Mouse (Mus musculus) forebrain, embryonic 11.5 days (tissue): Measurements from ENCODE around the gene Gls2. TPM values are rescaled to one million over a fixed set of nuclear protein-coding genes. Genes with fewer than 3 reads are reported as not detected.

Source experiments
- ATAC-seq: fragments of 200-750 bp; cut with Nextera tagmentation; replicated peaks from 2 replicates; pipeline ENCODE4 v1.8.0; 2017; ENCODE audit warnings: moderate TSS enrichment; ENCODE audit not compliant: low FRiP score
- DNase-seq: peaks from one replicate; pipeline ENCODE4 v3.0.0-alpha.2; 2017; ENCODE audit warnings: low spot score
- H3K27ac ChIP-seq: fragments of 300-500 bp; sonication (generic); 2 replicates; pipeline ENCODE4 v1.5.1; 2014; ENCODE audit warnings: low read depth, low read length
- H3K27me3 ChIP-seq: fragments of 300-500 bp; sonication (generic); 2 replicates; pipeline ENCODE4 v1.6.1; 2014; ENCODE audit warnings: mild to moderate bottlenecking, low read length, mixed read lengths; ENCODE audit not compliant: control insufficient read depth, insufficient read depth
- H3K36me3 ChIP-seq: fragments of 300-500 bp; sonication (generic); 2 replicates; pipeline ENCODE4 v1.6.1; 2014; ENCODE audit warnings: mild to moderate bottlenecking, low read length, moderate library complexity, mixed read lengths; ENCODE audit not compliant: control insufficient read depth, insufficient read depth
- H3K4me1 ChIP-seq: fragments of 300-500 bp; sonication (generic); replicated peaks from 2 replicates; pipeline ENCODE4 v1.6.1; 2014; ENCODE audit warnings: low read length, mixed read lengths; ENCODE audit not compliant: control insufficient read depth, insufficient read depth
- H3K4me2 ChIP-seq: fragments of 300-500 bp; sonication (generic); 2 replicates; pipeline ENCODE4 v1.6.1; 2014; ENCODE audit warnings: low read depth, mild to moderate bottlenecking, low read length, moderate library complexity, mixed read lengths; ENCODE audit not compliant: severe bottlenecking
- H3K4me3 ChIP-seq: fragments of 300-500 bp; sonication (generic); 2 replicates; pipeline ENCODE4 v1.5.1; 2014; ENCODE audit warnings: low read depth, low read length
- H3K9ac ChIP-seq: fragments of 300-500 bp; sonication (generic); 2 replicates; pipeline ENCODE4 v1.6.1; 2014; ENCODE audit warnings: low read length
- H3K9me3 ChIP-seq: fragments of 300-500 bp; sonication (generic); 2 replicates; pipeline ENCODE4 v1.6.1; 2016; ENCODE audit warnings: low read length, mixed read lengths; ENCODE audit not compliant: control insufficient read depth
- WGBS: fragments of 180-500 bp; shearing (Covaris S2); extraction: QIAGEN DNeasy Blood & Tissue Kit; methylation state at CpG from one replicate; pipeline ENCODE4 v1.1.7; 2014; 5-methylcytosine and 5-hydroxymethylcytosine counted together
- polyA plus RNA-seq: library from polyadenylated mRNA; unstranded; fragments of >200 nt; fragmentation: Nextera tagmentation; extraction: Ambion mirVana; gene quantifications from 2 replicates; pipeline ENCODE4 v1.2.1, GENCODE M21; 2014

Gls2 gene
- polyA plus RNA-seq, 1 experiment from 2014 or later, result 1.7 TPM

- H3K27ac ChIP-seq, result no peak overlapping the region
- no peak overlapping the region for H3K4me2 ChIP-seq
Measured at GRCm38 (mm10) chr10:128218387-128219117, 24.3 kb downstream of the Gls2 start.

GRCm38 (mm10) chr10:128221533-128222286, 27.5 kb downstream of the Gls2 start:
- no peak overlapping the region for H3K9ac ChIP-seq
- no peak for DNase-seq

More at GRCm38 (mm10) chr10:128218387-128219117, 24.3 kb downstream of the Gls2 start:
- no peak for DNase-seq
- Histone ChIP-seq H3K4me1 (no peaks in the 10 kb centered on the region), H3K36me3 (no peaks in the 10 kb centered on the region), H3K9ac (no peak overlapping the region), H3K27me3 (no peaks in the 10 kb centered on the region), H3K4me3 (no peak overlapping the region), H3K9me3 (no peaks in the 10 kb centered on the region)
- WGBS, result 93% methylated on average over 18 of the region's 18 CpGs
- no peak for ATAC-seq

GRCm38 (mm10) chr10:128225064-128225463, 30.8 kb downstream of the Gls2 start:
- Histone ChIP-seq H3K27me3 (no peaks in the 10 kb centered on the region), H3K4me2 (no peak overlapping the region), H3K4me3 (no peak overlapping the region), H3K36me3 (no peaks in the 10 kb centered on the region), H3K9ac (no peak overlapping the region; the same call in 1 of the 2 replicates), H3K9me3 (no peaks in the 10 kb centered on the region), H3K4me1 (peaks cover 2% of the 10 kb centered on the region; the same call in 1 of the 2 replicates), H3K27ac (no peak overlapping the region)
- no peak for DNase-seq
- WGBS, result 29% methylated on average over 5 of the region's 5 CpGs
- 0 out of 2 replicates have a peak, but pooled peaks have one; percentile 15 for ATAC-seq

More at GRCm38 (mm10) chr10:128221533-128222286, 27.5 kb downstream of the Gls2 start:
- no peak overlapping the region for H3K4me3 ChIP-seq
- no peak for ATAC-seq
- H3K4me1 ChIP-seq, result peaks cover 2% of the 10 kb centered on the region; the same call in 1 of the 2 replicates
- no peak overlapping the region for H3K27ac ChIP-seq
- H3K36me3 ChIP-seq, result no peaks in the 10 kb centered on the region
- H3K4me2 ChIP-seq, result no peak overlapping the region
- 72% methylated on average over 16 of the region's 16 CpGs for WGBS
- H3K9me3 ChIP-seq, result no peaks in the 10 kb centered on the region
- H3K27me3 ChIP-seq, result no peaks in the 10 kb centered on the region

- DNase-seq, result no peak
- H3K27ac ChIP-seq, result no peak within 1 kb of the TSS
- H3K4me2 ChIP-seq, result no peak within 1 kb of the TSS
- no peaks in the 10 kb centered on the region for H3K9me3 ChIP-seq
- no peak within 1 kb of the TSS; the same call in 1 of the 2 replicates for H3K9ac ChIP-seq
- H3K27me3 ChIP-seq, result no peaks in the 10 kb centered on the region
- H3K4me1 ChIP-seq, result peaks cover 2% of the 10 kb centered on the region; the same call in 1 of the 2 replicates
- 28% methylated on average over 4 of the region's 4 CpGs for WGBS
- ATAC-seq, result 0 out of 2 replicates have a peak, but pooled peaks have one; percentile 49
- H3K4me3 ChIP-seq, result no peak within 1 kb of the TSS
- H3K36me3 ChIP-seq, result no peaks in the 10 kb centered on the region
Measured at GRCm38 (mm10) chr10:128225538-128225937, 31.3 kb downstream of the Gls2 start, which contains the start of gene Mip. TSS of gene Mip (plus strand) at chr10:128225838.

GRCm38 (mm10) chr10:128227592-128227991, 33.3 kb downstream of the Gls2 start:
- H3K9me3 ChIP-seq, result no peaks in the 10 kb centered on the region
- no peaks in the 10 kb centered on the region for H3K27me3 ChIP-seq
- DNase-seq (no peak), ATAC-seq (no peak)
- H3K9ac ChIP-seq, result no peak overlapping the region
- 86% methylated on average over 9 of the region's 9 CpGs for WGBS
- peaks cover 6% of the 10 kb centered on the region; the same call in 1 of the 2 replicates for H3K4me1 ChIP-seq
- H3K27ac ChIP-seq, result no peak overlapping the region
- H3K4me3 ChIP-seq, result no peak overlapping the region
- no peaks in the 10 kb centered on the region for H3K36me3 ChIP-seq
- no peak overlapping the region for H3K4me2 ChIP-seq

GRCm38 (mm10) chr10:128228009-128228408, 33.8 kb downstream of the Gls2 start:
- Histone ChIP-seq H3K9ac (no peak overlapping the region), H3K27ac (no peak overlapping the region), H3K4me2 (no peak overlapping the region), H3K4me1 (peaks cover 9% of the 10 kb centered on the region), H3K36me3 (no peaks in the 10 kb centered on the region), H3K9me3 (no peaks in the 10 kb centered on the region), H3K27me3 (no peaks in the 10 kb centered on the region), H3K4me3 (no peak overlapping the region)
- DNase-seq (no peak), ATAC-seq (no peak)
- WGBS, result 96% methylated on average over 8 of the region's 8 CpGs

- H3K36me3 ChIP-seq, result no peaks in the 10 kb centered on the region
- peaks cover 12% of the 10 kb centered on the region for H3K4me1 ChIP-seq
- 82% methylated on average over 12 of the region's 12 CpGs for WGBS
- no peak overlapping the region for H3K27ac ChIP-seq
- H3K27me3 ChIP-seq, result no peaks in the 10 kb centered on the region
- peak overlapping the region; percentile 91; the same call in 1 of the 2 replicates for H3K9ac ChIP-seq
- H3K9me3 ChIP-seq, result no peaks in the 10 kb centered on the region
- H3K4me3 ChIP-seq, result no peak overlapping the region
- no peak for ATAC-seq
- no peak for DNase-seq
- no peak overlapping the region for H3K4me2 ChIP-seq
Measured at GRCm38 (mm10) chr10:128230582-128230981, 36.3 kb downstream of the Gls2 start.

GRCm38 (mm10) chr10:128231146-128231545, 36.9 kb downstream of the Gls2 start:
- 22% methylated on average over 5 of the region's 5 CpGs for WGBS
- no peaks in the 10 kb centered on the region for H3K9me3 ChIP-seq
- H3K27me3 ChIP-seq, result no peaks in the 10 kb centered on the region
- H3K4me1 ChIP-seq, result peaks cover 10% of the 10 kb centered on the region
- peak overlapping the region; percentile 70 for H3K4me3 ChIP-seq
- DNase-seq (no peak), ATAC-seq (no peak)
- peak overlapping the region; percentile 91 for H3K9ac ChIP-seq
- no peaks in the 10 kb centered on the region for H3K36me3 ChIP-seq
- peak overlapping the region; percentile 79 for H3K4me2 ChIP-seq
- peak overlapping the region; percentile 96; the same call in 1 of the 2 replicates for H3K27ac ChIP-seq
